Mouse (Mus musculus) ES-Bruce4 (cell line): ENCODE measurements around the gene Crybb2.

Experiments
- CTCF ChIP-seq: IDR thresholded peaks from one replicate; pipeline ENCODE4 v1.8.1; 2011; ENCODE audit warnings: low read depth, low read length
- EP300 ChIP-seq: IDR thresholded peaks from 2 replicates; pipeline ENCODE4 v1.6.1; 2011; ENCODE audit warnings: low read depth, low read length; ENCODE audit not compliant: insufficient read depth

GRCm38 (mm10) chr5:113018190-113018589 lies 51.7 kb downstream of the Crybb2 start:
- no peak for TF ChIP-seq CTCF
- no peak for TF ChIP-seq EP300
